Mouse (Mus musculus): ENCODE data around the gene Ptgdr2.

DNA sequence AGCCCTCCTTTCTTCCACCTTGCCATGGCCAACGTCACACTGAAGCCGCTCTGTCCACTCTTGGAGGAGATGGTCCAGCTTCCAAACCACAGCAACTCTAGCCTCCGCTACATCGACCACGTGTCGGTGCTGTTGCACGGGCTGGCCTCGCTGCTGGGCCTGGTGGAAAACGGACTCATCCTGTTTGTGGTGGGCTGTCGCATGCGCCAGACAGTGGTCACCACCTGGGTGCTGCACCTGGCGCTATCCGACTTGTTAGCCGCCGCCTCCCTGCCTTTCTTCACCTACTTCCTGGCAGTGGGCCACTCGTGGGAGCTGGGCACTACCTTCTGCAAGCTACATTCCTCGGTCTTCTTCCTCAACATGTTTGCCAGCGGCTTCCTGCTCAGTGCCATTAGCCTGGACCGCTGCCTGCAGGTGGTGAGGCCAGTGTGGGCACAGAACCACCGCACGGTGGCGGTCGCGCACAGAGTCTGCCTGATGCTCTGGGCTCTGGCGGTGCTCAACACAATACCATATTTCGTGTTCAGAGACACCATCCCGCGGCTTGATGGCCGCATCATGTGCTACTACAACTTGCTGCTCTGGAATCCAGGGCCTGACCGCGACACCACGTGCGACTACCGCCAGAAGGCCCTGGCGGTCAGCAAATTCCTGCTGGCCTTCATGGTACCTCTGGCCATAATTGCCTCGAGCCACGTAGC, 3.3 kb downstream of the Ptgdr2 start:
- TF ChIP-seq CTCF (IDR thresholded peaks at IDR 0.05; ENCODE audit: borderline replicate concordance, control insufficient read depth, extremely low read depth, insufficient read depth, low read length, poor library complexity) (peak; percentile 83), POLR2A (IDR thresholded peaks at IDR 0.05; ENCODE audit: control insufficient read depth, extremely low read depth, insufficient read depth, low read length, poor library complexity) (no peak)
